Mouse (Mus musculus): ENCODE results near the gene Pck2.

Gene Pck2

DNA sequence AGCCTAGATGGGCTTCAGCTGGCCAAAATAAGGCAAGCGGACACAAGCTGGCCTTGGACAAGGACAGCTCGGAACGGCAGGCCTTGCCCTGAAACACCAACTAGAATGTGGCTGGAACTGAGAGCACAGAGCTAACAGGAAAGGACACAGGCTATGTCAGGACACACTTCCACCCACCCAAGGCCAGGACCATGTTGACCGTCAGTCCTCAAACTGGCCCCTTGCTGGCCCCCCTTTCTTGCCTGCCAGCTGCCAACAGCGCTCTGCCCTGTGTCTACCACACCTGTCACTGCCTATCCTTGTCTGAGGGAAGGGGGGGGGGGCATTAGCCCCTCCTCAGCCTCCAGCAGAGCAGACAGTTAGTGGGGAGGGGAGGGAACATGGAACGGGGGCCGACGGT lies 35.2 kb downstream of the Pck2 start, which contains the start of gene Fitm1:
Gene Fitm1 (plus strand): TSS at position 316 of the 400 bp plus-strand sequence.
- no peak for DNase-seq (ENCODE audit: low spot score in 2 of 2)

DNA sequence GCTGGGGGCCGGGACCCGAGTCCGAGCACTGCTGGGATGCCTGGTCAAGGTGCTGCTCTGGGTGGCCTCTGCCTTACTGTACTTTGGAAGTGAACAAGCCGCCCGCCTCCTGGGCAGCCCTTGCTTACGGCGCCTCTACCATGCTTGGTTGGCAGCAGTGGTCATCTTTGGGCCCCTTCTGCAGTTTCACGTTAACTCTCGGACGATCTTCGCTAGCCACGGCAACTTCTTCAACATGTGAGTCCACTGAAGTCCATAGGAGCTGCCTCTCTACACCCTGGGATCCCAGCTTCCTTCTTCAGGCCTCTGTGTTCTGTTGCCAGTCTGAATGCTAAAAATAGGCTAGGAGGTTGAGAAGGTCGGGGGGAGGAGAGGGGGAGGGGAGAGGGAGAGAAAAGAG lies 35.6 kb downstream of the Pck2 start:
- no peak for DNase-seq (ENCODE audit: low spot score in 2 of 2)

DNA sequence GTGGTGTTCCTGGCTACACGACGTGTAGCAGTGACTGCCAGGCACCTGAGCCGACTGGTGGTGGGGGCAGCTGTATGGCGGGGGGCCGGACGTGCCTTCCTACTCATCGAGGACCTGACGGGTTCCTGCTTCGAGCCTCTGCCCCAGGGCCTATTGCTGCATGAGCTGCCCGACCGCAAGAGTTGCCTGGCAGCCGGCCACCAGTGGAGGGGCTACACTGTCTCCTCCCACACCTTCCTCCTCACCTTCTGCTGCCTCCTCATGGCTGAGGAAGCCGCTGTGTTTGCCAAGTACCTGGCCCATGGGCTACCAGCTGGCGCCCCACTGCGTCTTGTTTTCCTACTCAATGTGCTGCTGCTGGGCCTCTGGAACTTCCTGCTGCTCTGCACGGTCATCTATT lies 36.3 kb downstream of the Pck2 start:
- no peak for DNase-seq (ENCODE audit: low spot score in 2 of 2)

DNA sequence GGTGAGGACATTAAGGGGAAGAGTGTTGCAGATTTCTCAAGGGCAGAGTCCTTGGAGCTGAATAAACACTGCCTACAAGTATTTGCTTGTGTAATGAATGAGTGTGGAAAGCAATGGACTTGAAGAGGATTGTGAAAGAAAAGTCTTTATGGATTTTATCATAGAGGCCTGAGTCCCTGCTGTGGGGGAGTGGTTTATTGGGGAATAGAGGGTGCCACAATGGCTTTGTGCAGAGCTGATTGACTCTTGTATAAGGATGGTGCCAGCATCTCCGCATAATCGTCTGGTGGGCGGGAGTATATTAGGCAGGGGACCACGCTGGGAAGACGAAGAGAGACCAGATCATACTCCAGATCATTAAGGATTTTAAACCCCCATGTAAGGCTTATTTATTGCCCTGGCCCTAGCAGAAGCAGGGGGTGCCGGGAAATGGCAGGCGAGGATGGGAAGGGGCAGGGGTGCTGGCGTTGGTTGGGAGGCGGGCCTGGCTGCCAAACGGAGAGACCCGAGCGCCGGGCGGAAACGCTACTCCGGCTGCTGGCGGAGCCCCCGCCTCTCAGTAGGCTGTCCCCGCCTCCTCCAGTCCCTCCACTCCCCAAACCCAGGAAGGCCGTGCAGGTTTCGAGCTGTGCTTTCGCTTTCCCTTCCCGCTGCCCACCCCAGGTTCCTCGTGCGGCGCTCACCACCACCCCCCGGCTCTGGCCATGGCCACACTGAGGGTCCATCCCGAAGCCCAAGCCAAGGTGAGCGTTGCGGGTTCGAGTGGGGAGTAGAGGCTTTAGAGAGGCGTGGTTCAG lies 38.0 kb downstream of the Pck2 start, which contains the start of gene Psme1:
Gene Psme1 (plus strand): TSS at position 253 of the 797 bp plus-strand sequence.
- DNase-seq (ENCODE audit: low spot score in 2 of 2): peak; percentile 90 to 91

DNA sequence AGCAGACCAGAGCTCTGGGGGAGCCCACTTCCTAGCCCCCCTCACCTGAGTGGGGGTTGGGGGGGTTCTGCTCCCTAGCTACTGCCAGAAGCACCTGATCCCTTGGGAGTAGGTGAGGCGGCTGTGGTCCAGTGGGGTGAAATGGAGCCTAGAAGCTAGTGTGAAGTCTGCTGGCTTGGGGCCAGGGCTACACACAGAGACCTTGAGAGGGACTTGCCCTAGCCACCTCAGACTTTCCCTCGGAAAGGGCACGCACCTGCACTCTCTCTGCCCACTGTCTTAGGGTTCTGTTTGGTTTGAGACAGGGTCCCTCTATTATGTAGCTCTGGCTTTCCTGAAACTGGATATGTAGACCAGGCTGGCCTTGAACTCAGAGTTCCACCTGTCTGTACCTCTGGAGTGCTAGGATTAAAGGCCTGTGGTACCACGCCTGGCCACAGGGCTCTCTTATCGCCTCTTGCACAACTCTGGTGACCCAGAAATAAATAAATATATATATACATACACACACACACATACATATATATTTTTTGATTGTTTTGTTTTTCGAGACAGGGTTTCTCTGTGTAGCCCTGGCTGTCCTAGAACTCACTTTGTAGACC lies 38.7 kb downstream of the Pck2 start:
- peak; percentile 61 to 70 for DNase-seq (ENCODE audit: low spot score in 2 of 2)

GRCm38 (mm10) chr14:55579511-55580496 lies 39.7 kb downstream of the Pck2 start:
- no peak for DNase-seq (ENCODE audit: low spot score in 2 of 2)

DNA sequence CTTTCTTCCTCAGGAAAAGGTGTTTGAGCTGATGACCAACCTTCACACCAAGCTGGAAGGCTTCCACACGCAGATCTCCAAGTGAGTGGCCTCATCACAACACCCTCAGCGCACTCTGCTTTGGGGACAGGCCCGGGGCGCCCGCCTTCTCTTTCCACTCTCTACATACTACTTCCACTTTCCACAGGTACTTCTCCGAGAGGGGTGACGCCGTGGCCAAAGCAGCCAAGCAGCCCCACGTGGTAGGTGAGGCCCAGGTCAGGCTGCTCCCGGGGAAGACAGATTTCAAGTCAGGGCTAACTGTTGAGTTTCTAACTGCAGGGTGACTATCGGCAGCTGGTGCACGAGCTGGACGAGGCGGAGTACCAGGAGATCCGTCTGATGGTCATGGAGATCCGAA lies 40.7 kb downstream of the Pck2 start:
- peak in 1 of 2 experiments; percentile 33 for DNase-seq (ENCODE audit: low spot score in 2 of 2)

GRCm38 (mm10) chr14:55581981-55582681 lies 42.1 kb downstream of the Pck2 start:
- DNase-seq (ENCODE audit: low spot score in 2 of 2): no peak

GRCm38 (mm10) chr14:55584303-55584701 lies 44.2 kb downstream of the Pck2 start:
- no peak for DNase-seq (ENCODE audit: low spot score in 2 of 2)

DNA sequence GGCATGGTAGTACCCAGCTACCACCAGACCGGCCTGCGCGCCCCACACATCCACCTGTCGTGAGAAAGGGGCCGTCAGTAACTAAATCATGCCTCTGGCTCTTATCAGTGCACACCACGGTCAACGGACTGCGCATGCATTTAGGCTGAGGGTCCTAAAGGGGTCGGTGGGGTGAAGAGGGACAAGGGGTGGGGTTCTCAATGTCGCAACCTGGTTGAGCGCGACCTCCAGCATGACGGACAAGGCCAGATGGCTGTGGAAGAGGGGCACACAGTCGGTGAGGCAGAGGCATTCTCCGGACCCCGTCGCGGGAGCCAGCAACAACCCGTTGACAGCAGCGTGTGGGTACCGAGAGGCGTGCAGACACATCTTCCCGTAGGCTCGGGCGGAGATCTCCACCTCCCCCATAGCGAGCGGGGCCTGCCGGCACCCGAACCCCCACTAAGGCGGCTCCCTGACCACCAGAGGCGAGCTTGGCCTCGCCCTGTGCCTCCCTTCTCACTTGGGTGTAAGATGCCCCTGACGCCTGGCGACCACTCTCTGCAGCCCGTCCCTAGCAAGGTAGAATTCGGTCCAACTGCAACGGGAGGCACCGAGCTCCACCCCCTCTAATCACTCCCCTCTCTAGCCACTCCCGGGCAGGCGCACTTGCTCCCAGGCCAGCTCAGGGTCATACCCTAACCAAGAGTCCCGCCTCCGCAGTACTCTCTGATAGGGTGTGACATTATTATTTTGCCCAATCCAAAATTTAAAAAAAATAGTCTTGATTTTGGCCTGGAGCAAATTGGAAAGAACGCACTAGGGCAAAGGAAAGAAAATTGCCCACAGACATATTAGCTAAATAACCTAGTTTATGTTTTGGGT lies 44.9 kb downstream of the Pck2 start, which contains the start of gene Emc9:
Gene Emc9 (minus strand): TSS at position 601 of the 864 bp plus-strand sequence.
- peak; percentile 77 to 78 for DNase-seq (ENCODE audit: low spot score in 2 of 2)

GRCm38 (mm10) chr14:55585566-55585960 lies 45.5 kb downstream of the Pck2 start:
- DNase-seq (ENCODE audit: low spot score in 2 of 2): no peak

DNA sequence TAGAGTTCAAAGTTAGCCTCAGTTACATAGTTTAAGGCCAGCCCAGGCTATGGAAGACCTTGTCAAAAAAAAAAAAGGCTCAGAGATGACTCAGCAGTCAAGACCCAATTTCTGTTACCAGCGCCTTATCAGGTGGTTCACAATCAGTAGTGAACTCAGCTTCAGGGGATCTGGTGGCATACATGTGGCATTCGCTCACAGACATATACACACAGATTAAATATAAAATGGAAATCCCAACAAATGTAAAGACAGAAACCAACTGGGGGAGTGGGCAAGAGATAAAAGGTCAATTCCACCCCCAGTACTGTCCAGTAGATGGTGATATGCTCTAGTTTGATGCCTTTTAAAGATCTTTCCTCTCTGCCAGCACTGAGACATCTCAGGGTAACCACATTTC lies 46.1 kb downstream of the Pck2 start:
- DNase-seq (ENCODE audit: low spot score in 2 of 2): no peak

DNA sequence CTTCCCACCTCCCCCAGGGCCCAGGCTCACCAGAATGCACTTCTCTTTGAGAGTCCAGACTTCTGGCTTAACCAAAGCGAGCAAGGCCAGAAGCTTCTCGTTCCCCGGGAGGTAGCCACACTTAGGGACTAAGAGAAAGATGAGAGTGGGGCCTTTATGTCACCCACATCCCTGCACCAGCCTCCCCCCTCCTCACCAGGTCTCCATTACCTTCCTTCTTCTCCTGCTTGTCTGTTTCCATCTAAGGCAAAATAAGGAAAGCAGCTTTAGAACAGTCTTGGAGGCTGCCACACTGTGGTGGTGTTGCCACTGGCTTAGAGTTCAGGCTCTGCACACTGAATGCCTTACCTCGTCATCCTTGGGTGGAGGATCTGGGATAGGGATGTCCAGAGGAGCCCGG lies 49.2 kb downstream of the Pck2 start:
- no peak for DNase-seq (ENCODE audit: low spot score in 2 of 2)

DNA sequence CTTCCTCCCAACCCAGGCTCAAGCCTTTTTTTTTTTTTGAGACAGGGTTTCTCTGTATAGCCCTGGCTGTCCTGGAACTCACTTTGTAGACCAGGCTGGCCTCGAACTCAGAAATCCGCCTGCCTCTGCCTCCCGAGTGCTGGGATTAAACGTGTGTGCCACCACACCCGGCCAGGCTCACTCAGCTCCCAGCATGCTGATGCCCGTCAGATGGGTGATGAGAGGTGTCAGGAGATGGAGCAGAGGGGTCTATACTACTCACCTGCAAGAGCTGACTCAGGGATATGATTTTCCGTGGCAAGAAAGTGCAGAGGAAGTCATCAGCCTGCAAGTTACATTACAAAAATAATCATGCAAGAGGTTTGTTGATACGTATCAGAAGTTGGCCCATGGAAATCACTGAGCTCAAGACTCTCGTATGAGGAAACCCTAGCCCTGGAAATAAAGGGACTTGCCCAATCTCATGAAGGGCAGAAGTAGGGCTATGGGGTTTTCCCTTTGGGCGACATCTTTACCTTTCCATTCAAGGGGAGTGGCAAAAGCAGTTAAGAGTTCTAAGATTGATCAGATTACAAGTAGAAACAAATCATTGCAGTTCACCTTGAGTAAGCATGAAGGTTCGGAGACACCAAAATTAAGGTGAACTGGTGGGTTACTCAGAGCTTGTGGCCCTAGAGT lies 49.8 kb downstream of the Pck2 start:
- DNase-seq (ENCODE audit: low spot score in 2 of 2): no peak

GRCm38 (mm10) chr14:55590748-55591330 lies 50.8 kb downstream of the Pck2 start, which contains the start of gene Psme2:
Psme2 (minus strand) TSS chr14:55591113.
- DNase-seq (ENCODE audit: low spot score in 2 of 2): peak; percentile 96 to 98

DNA sequence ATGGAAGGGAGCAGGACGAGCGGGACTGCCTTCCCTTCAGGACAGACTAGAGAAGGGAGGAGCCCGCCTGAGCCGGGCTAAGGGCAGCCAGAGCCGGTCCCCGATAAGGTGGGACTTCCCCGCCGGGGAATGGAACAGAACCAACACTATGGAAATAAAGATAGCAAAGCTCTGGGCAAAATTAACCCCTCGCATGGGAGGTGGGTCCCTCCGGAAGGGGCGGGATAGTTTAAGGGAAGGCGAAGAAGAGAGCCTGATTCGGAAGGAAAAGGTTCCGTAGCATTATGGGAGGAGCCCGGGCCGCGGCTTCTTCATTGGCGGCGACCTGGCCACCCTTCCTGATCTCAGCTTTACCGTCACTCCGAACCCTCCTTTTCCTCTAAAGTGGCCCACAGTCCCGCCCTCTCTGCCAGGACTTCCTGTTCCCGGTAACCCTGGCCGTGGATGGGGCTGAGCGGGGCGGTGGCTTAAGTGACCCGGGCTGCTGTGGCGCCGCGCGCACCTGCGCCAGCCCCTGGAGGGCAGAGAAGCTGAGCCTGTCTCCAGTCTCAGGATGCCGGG lies 51.3 kb downstream of the Pck2 start, which contains the start of gene Rnf31:
Gene Rnf31 (plus strand): TSS at position 378 of the 561 bp plus-strand sequence.
- peak; percentile 95 to 97 for DNase-seq (ENCODE audit: low spot score in 2 of 2)

DNA sequence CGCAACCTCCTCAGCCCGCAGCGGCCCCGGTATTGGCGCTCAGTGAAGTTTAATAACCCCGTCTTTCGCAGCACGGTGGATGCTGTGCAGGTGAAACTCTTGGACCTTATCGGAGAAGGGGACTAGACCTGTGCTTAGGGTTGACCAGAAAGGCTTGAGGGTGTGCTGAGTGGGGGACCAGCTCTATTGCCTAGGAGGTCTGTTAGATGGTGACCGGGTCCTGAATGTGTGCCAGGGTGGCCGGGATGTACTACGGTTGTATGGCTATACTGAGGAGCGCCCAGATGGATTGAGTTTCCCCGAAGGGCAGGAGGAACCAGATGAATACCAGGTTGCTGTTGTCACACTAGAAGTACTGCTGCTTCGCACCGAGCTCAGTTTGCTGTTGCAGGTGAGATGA lies 52.2 kb downstream of the Pck2 start:
- DNase-seq (ENCODE audit: low spot score in 2 of 2): no peak

DNA sequence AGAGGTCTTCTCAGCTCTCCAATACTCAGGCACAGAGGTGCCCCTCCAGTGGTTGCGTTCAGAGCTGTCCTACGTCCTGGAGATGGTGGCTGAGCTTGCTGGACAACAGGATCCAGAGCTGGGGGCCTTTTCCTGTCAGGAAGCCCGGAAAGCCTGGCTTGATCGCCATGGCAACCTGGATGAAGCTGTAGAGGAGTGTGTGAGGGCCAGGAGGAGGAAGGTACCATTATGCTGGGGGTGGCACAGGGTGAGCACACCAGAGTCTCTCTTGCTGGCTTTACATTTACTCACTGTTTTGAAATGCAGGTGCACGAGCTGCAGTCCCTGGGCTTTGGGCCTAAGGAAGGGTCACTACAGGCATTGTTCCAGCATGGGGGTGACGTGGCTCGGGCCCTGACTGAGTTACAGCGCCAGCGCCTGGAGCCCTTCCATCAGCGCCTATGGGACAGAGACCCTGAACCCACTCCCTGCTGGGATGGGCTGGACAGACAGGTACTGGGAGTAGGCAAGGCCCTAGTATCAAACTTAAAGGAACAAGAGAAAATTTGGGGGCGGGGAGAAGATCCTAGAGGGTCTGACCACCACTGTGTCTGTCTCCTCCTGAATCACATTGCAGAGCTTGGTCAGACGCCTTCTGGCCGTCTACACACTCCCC lies 56.1 kb downstream of the Pck2 start:
- peak; percentile 70 to 77 for DNase-seq (ENCODE audit: low spot score in 2 of 2)

Data from right cerebral cortex, postnatal 10 days (tissue).